Comparison of ENCODE assay signal across 8 mouse cellular contexts in the genomic region with DNA sequence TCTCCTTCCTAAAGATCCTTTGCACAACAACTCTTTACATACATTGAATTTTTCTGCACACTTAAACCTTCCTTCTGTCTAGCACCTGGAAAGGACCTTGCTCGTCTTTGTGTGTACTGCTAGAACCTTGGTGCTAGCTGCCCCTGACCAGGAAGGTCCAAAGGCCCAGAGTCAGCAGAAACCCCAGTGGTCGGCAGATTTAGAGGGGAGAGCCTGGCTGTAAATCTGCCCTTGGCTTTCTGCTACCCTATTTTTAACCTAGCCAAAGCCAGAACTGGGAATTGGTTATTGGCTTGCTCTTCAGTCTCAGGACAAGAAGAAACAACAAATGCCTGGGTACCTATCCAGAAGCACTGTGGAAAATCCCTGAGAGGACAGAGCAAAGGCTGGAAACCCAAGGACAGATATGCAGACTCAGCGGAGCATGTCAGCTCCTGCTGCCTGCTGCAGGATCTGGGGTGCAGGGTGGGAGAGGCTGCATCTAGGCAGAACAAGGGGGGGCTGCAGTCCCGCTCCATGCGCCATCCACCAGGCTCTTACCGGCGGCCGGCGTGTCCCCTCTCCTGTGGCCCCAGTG. TPM values are rescaled to one million over a fixed set of nuclear protein-coding genes. Genes with fewer than 3 reads are reported as not detected.
DNase-seq lines count a peak whose midpoint lies in the region; ATAC-seq and TF ChIP-seq lines count a peak whose summit lies in the region.

No protein-coding gene starts in this region.

- intact Hi-C loops in heart, adult 2 months (cut with DNase I) = no loop called here

- peaks cover 13% of the 10 kb centered on the region for H3K36me3 ChIP-seq in heart, adult 2 months (ENCODE audit: control insufficient read depth, insufficient read depth, low read length)
- H3K36me3 ChIP-seq in hindbrain, embryonic 11.5 days (ENCODE audit: control insufficient read depth, insufficient read depth, low read length) = no peaks in the 10 kb centered on the region
- H3K36me3 ChIP-seq in liver, embryonic 15.5 days (replicated peaks) = no peaks in the 10 kb centered on the region

- H3K4me3 ChIP-seq in heart, adult 2 months = peak overlapping the region; percentile 38
- no peak overlapping the region for H3K4me3 ChIP-seq in bone marrow, adult 2 months (replicated peaks; ENCODE audit: control insufficient read depth, low read depth, low read length)
- H3K4me3 ChIP-seq in hindbrain, embryonic 11.5 days (ENCODE audit: low read depth, low read length) = peak overlapping the region; percentile 54
- peak overlapping the region; percentile 17; the same call in 1 of the 2 replicates for H3K4me3 ChIP-seq in liver, embryonic 15.5 days (replicated peaks)

- TF ChIP-seq POLR2A in heart, adult 2 months (IDR thresholded peaks at IDR 0.05; ENCODE audit: insufficient read depth, low read depth, low read length) = no peak
- TF ChIP-seq POLR2A in bone marrow, adult 2 months (IDR thresholded peaks at IDR 0.05; ENCODE audit: borderline replicate concordance, control insufficient read depth, low read depth, low read length) = no peak

- TF ChIP-seq CTCF in heart, adult 2 months (IDR thresholded peaks at IDR 0.05) = no peak
- TF ChIP-seq CTCF in bone marrow, adult 2 months (IDR thresholded peaks at IDR 0.05; ENCODE audit: control insufficient read depth, insufficient read depth, low read length) = no peak

- H3K79me2 ChIP-seq in heart, adult 2 months (replicated peaks; ENCODE audit: control insufficient read depth, insufficient read depth, low read length) = peaks cover 13% of the 10 kb centered on the region

- WGBS in heart, adult 2 months = 23% methylated on average over 9 of the region's 9 CpGs
- WGBS in bone marrow, adult 2 months = 40% methylated on average over 9 of the region's 9 CpGs
- WGBS in hindbrain, embryonic 11.5 days = 14% methylated on average over 9 of the region's 9 CpGs
- 45% methylated on average over 9 of the region's 9 CpGs for WGBS in liver, embryonic 15.5 days (ENCODE audit: insufficient replicate concordance)

- no peak for DNase-seq in heart, adult 2 months
- no peak for DNase-seq in heart, adult 8-10 months (ENCODE audit: low spot score)
- no peak for DNase-seq in hindbrain, embryonic 11.5 days (ENCODE audit: low spot score)
- no peak for DNase-seq in gastrocnemius, adult 8-10 months (ENCODE audit: low spot score in 2 of 2)
- DNase-seq in embryo, embryonic 10 days (ENCODE audit: low spot score) = no peak
- no peak for DNase-seq in layer of hippocampus, adult 9-10 months (ENCODE audit: low spot score)

- no peaks in the 10 kb centered on the region for H3K9me3 ChIP-seq in hindbrain, embryonic 11.5 days (ENCODE audit: control insufficient read depth, low read length)
- no peaks in the 10 kb centered on the region for H3K9me3 ChIP-seq in liver, embryonic 15.5 days (replicated peaks)

- peak overlapping the region; percentile 82 for H3K27ac ChIP-seq in heart, adult 2 months
- peak overlapping the region; percentile 13; the same call in 1 of the 2 replicates for H3K27ac ChIP-seq in bone marrow, adult 2 months (ENCODE audit: control insufficient read depth, insufficient read depth, low read depth, low read length, poor library complexity)
- H3K27ac ChIP-seq in hindbrain, embryonic 11.5 days (ENCODE audit: low read depth, low read length) = peak overlapping the region; percentile 93
- H3K27ac ChIP-seq in liver, embryonic 15.5 days (replicated peaks) = peak overlapping the region; percentile 33; the same call in 1 of the 2 replicates

- no peak for TF ChIP-seq EP300 in heart, adult 2 months (IDR thresholded peaks at IDR 0.05; ENCODE audit: insufficient read depth, low read depth, low read length)

- peak overlapping the region; percentile 60 for H3K9ac ChIP-seq in heart, adult 2 months (ENCODE audit: low read depth, low read length)
- peak overlapping the region; percentile 70 for H3K9ac ChIP-seq in hindbrain, embryonic 11.5 days (ENCODE audit: low read depth, low read length)
- no peak overlapping the region for H3K9ac ChIP-seq in liver, embryonic 15.5 days

- ATAC-seq in hindbrain, embryonic 11.5 days (ENCODE audit: low FRiP score) = no peak
- ATAC-seq in liver, embryonic 15.5 days (ENCODE audit: insufficient read depth) = no peak

- H3K4me2 ChIP-seq in hindbrain, embryonic 11.5 days (replicated peaks; ENCODE audit: low read depth, low read length) = peak overlapping the region; percentile 76
- peak overlapping the region; percentile 52 for H3K4me2 ChIP-seq in liver, embryonic 15.5 days

- peaks cover 58% of the 10 kb centered on the region for H3K4me1 ChIP-seq in heart, adult 2 months (ENCODE audit: control insufficient read depth, insufficient read depth, low read length)
- peaks cover 20% of the 10 kb centered on the region for H3K4me1 ChIP-seq in bone marrow, adult 2 months (ENCODE audit: control insufficient read depth, insufficient read depth, low read length)
- peaks cover 37% of the 10 kb centered on the region for H3K4me1 ChIP-seq in hindbrain, embryonic 11.5 days (replicated peaks; ENCODE audit: control insufficient read depth, insufficient read depth, low read length)
- H3K4me1 ChIP-seq in liver, embryonic 15.5 days (replicated peaks) = peaks cover 48% of the 10 kb centered on the region

- no peaks in the 10 kb centered on the region for H3K27me3 ChIP-seq in heart, adult 2 months (ENCODE audit: control insufficient read depth, insufficient read depth, low read length)
- H3K27me3 ChIP-seq in hindbrain, embryonic 11.5 days (ENCODE audit: control insufficient read depth, insufficient read depth, low read length) = no peaks in the 10 kb centered on the region
- H3K27me3 ChIP-seq in liver, embryonic 15.5 days = no peaks in the 10 kb centered on the region

RNA-seq across cellular contexts. Expression of a gene that starts 46.5 kb away (rescaled TPM):
- 10 to 100 TPM; 54.1 to 56.0 TPM for total RNA-seq in heart, adult 2 months (2021)
- polyA plus RNA-seq in heart, adult 2 months (2012; rRNA removed) = 30.7 and 39.6 TPM in 2 replicates
- 10 to 100 TPM; 34.5 to 56.9 (median 50.9) TPM for total RNA-seq in heart, adult 8-10 months (2022)
- polyA plus RNA-seq in bone marrow, adult 2 months (2011; ENCODE audit: insufficient read depth, insufficient read length, low replicate concordance, missing spikeins) = 19.2 and 28.3 TPM in 2 replicates
- 16.5 and 16.7 TPM in 2 replicates for polyA plus RNA-seq in hindbrain, embryonic 11.5 days (2014; fragmentation: Nextera tagmentation; extraction: Ambion mirVana)
- 3.9 and 4.7 TPM in 2 replicates for polyA plus RNA-seq in liver, embryonic 15.5 days (2015; fragmentation: Nextera tagmentation; extraction: Ambion mirVana)
- total RNA-seq in gastrocnemius, adult 8-10 months (2022) = 10 to 100 TPM; 26.6 to 38.4 (median 30.2) TPM

Comparison
In these comparisons a context has a peak if more than half of its experiments do, and no peak if none do; other contexts are left out.
1. H3K27ac ChIP-seq: peak in every context shown above with its lines; median percentile 93 in hindbrain, embryonic 11.5 days; 82 in heart, adult 2 months; 33 in liver, embryonic 15.5 days; 13 in bone marrow, adult 2 months.